Mouse (Mus musculus): ENCODE data around the gene Sirt6. TPM values are rescaled to one million over a fixed set of nuclear protein-coding genes. Genes with fewer than 3 reads are reported as not detected.

Sirt6 gene
- 8.4 TPM for polyA plus RNA-seq (2017; shearing (Covaris generic))

DNA sequence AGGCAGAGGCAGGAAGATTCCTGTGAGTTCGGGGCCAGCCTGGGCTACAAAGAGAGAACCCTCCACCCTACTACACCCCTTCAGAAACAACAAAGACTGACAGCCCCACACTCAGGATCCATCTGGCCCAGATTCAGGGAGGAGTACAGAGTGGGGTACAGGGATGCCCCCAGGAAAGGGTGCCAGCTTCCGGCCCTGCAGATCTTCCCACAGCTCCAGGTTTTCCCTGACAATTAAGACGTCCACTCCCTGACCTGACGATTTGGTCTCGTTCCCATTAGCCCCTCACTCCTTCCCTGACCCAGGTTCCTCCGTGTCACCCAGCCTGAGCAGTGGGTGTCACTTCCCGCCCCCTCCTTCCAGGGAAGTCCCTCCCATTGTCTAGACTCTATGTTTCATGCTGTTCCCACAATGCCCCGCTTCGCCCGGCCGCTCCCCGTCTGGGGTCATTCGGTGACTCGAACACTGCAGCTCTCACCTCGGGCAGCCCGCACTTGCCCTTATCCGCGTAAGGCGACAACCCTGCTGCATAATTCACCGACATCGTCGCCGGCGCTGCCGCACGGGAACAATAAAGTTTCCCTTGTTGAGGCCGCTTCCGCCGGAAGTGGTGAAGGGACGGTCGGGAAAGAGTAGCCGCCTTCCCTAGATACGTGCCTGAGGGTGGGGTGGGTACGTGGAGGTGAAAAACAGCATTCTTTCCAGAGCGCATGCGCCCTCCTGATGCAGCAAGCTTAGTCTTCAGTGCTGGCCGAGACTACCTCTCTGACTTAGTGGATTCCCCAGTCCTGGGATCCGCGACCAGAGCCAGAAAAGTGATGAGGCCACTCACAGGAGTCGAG lies at the start of gene Sirt6:
Sirt6 (minus strand) TSS at position 804 of the 842 bp plus-strand sequence.

DNA sequence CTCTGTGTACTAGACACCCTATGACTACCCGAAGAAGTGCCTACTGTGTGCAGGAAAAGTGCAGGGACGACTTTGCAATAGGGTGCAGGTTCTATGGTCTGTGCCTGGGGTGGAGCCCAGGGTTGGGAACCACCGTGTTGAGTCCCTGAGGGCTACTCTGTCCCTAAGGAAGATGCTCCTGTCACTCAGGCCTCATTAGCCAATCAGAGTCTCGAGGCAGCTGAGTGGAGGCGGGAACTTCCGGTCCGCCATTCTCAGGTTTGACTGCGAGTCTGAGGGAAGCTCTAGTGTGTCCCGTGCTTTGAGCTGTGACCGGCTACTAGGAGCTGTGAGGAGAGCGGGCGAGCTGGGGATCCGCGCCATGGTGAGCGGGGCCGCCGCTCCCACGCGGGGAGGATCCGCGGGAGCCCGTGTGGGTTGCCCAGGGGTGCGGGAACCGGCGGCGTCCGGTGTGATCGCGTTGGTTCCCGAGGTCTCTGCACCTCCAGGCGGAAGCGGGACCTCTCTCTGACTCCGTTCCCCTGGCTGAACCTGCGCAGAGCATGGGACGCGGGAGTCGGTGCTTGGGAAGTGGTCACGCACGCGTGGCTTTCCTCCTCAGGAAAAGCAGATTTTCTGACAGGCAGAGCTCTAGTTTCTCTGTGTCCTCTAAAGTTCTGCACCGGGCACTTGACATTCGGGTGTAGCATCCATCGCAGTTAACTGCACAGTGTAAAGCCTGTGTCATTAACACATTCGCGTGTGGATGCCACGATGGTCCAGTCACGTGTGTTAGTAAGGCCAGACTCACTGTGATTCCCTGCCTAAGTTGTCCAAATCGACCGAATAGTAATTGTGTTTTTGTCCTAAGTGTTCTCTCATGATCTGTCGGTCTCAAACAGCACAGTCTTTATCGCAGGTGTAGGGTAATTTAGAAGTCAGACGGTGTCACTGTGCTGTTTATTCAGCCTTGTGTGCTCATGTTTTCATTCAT lies 21.5 kb upstream of the Sirt6 start, which contains the start of gene Gm10778:
Gm10778 (plus strand) TSS at position 257 of the 973 bp plus-strand sequence.

GRCm38 (mm10) chr10:81628390-81628789 lies 793 bp upstream of the Sirt6 start, which contains the start of gene Ankrd24:
Gene Ankrd24, plus strand, starts transcription at chr10:81628540.

DNA sequence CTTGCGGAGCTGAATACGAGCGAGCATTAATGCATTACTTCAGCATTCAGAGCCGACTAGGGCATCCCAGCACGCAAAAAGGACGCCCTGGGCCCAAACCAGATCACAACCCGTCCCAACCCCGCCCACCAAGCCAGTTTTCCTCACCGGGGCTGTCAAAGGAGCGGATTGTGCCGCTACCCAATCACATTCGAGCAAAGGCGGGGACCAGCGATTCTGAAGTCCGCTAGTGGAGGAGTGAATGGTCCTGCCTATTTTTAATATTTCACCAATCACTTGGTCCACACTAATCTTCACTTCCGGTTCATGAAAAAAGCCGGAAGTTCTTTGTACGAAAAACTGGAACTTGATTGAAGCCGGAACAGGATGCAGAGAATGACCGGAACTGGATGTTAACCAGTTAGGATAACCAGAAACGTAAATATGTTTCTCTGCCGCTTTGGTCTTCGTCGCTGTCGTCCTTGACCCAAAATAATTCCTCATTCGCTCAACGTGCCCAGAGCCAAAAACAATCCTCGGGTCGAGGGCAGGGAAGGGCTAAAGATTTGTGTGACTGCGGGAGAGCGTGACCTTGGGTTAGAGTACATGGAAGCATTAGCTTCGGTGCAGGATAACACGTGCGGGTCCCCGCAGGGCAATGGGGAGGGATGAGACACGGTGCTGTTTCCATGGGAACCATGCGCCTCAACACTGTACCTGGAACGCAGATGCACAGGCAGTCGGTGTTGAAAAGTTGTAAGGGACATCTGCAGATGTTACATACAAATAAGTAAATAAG lies 21.4 kb downstream of the Sirt6 start, which contains the start of gene BC025920:
BC025920 (plus strand) TSS at position 297 of the 778 bp plus-strand sequence.

DNA sequence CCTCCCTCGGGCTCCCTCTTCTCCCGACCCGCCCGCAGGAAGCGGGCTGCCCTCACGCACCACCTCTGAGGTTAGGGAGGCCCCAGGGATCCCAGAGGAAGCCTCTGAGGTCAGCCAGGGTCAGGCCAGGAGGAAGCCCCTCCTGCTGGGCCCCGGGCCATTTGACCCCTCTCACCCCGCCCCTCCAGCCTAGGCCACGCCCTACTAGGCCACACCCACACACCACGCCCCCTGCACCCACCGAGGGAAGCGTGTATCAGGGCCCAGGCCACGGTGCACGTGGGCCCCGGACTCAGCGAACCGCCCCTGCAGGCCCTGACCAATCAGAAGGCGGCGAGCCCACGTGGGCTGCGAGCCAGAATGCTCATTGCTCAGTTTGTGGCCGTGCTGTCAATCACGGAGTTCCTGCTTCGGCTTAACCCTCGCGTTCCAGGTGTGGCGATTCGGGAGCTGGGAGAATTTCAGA lies 26.8 kb downstream of the Sirt6 start, which contains the start of gene Tle6:
Tle6 (minus strand) TSS at position 336 of the 466 bp plus-strand sequence.

DNA sequence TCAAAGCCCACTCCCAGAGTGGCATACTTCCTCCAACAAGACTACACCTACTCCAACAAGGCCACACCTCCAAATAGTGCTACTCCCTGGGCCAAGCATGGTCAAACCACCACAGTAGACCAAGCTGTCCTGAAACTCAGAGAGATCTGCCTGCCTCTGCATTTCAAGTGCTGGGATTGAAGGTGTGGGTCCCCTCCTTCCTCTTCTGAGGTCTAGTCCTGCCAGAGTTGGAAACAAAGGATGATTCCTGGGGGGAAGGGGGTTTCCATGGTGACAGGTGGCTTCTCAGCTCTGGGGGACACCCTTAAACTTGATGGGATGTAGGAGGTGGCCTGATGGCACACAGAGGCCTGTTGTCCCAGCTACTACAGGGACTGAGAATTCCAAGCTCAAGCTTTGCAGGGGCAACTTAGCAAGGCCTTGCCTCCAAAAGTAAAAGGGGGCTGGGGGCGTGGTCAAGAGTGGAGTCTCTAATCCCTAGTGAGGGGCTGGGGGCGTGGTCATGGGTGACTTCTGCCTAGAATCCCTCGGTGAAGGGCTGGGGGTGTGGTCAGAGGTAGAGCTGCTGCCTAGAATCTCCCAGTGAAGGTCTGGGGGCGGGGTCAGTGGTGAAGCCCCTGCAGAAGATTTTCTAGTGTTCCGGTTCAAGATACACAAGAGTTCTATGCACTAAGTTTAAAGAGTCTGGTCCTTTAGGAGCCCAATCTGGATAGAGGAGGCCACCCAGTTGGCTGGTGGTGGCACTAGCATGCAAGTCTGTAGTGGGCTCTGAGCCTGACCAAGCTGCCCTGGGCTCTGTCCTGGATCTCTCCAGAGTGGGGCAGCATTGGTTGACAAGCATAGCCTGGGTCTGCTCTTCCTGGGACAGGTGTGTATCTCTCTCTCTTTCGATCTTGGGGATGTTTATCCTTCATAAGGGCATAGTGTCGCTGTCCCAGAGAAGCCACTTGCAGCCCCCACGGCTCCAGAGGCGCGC lies 53.2 kb downstream of the Sirt6 start, which contains the start of gene Tle2:
Tle2 (plus strand) TSS at position 481 of the 976 bp plus-strand sequence.

Other genes starting within 250 kb of the Sirt6 start
- 49.3 TPM for gene Fzr1, start 249.3 kb downstream of the Sirt6 start, polyA plus RNA-seq (2017; shearing (Covaris generic))
- 49.7 TPM for gene Dohh, start 243.4 kb downstream of the Sirt6 start, polyA plus RNA-seq (2017; shearing (Covaris generic))
- 5.1 TPM for gene Gm48551, start 243.3 kb downstream of the Sirt6 start, polyA plus RNA-seq (2017; shearing (Covaris generic))
- not detected for gene Gm48552, start 238.8 kb downstream of the Sirt6 start, polyA plus RNA-seq (2017; shearing (Covaris generic))
- gene Smim24, start 234.7 kb downstream of the Sirt6 start, polyA plus RNA-seq (2017; shearing (Covaris generic)): 1.4 TPM
- 13.3 TPM for gene Nfic, start 172.2 kb downstream of the Sirt6 start, polyA plus RNA-seq (2017; shearing (Covaris generic))
- gene Celf5, start 145.1 kb downstream of the Sirt6 start, polyA plus RNA-seq (2017; shearing (Covaris generic)): not detected
- 110 TPM for gene Ncln, start 131.4 kb downstream of the Sirt6 start, polyA plus RNA-seq (2017; shearing (Covaris generic))
- gene S1pr4, start 127.7 kb downstream of the Sirt6 start, polyA plus RNA-seq (2017; shearing (Covaris generic)): 65.6 TPM
- gene Gna15, start 103.6 kb downstream of the Sirt6 start, polyA plus RNA-seq (2017; shearing (Covaris generic)): 122 TPM
- gene Gna11, start 82.6 kb downstream of the Sirt6 start, polyA plus RNA-seq (2017; shearing (Covaris generic)): 11.6 TPM
- 883 TPM for gene Aes, start 68.3 kb downstream of the Sirt6 start, polyA plus RNA-seq (2017; shearing (Covaris generic))
- gene Tle2, start 53.2 kb downstream of the Sirt6 start, polyA plus RNA-seq (2017; shearing (Covaris generic)): 1.2 TPM
- not detected for gene Tle6, start 26.7 kb downstream of the Sirt6 start, polyA plus RNA-seq (2017; shearing (Covaris generic))
- gene BC025920, start 21.5 kb downstream of the Sirt6 start, polyA plus RNA-seq (2017; shearing (Covaris generic)): 1.2 TPM
- gene Ankrd24, start 743 bp upstream of the Sirt6 start, polyA plus RNA-seq (2017; shearing (Covaris generic)): 3.2 TPM
- 2.4 TPM for gene Gm10778, start 21.3 kb upstream of the Sirt6 start, polyA plus RNA-seq (2017; shearing (Covaris generic))
- gene Zfp433, start 77.0 kb upstream of the Sirt6 start, polyA plus RNA-seq (2017; shearing (Covaris generic)): 10.4 TPM
- gene Gm3055, start 143.4 kb upstream of the Sirt6 start, polyA plus RNA-seq (2017; shearing (Covaris generic)): 14.6 TPM
- 1.6 TPM for gene Gm4767, start 184.4 kb upstream of the Sirt6 start, polyA plus RNA-seq (2017; shearing (Covaris generic))
- 5.9 TPM for gene Gm32687, start 236.1 kb upstream of the Sirt6 start, polyA plus RNA-seq (2017; shearing (Covaris generic))